Mouse (Mus musculus): ENCODE measurements at regions not wholly inside any gene's neighbourhood (a gene's known extent, or its start where the extent isn't known, plus 50 kb on each side); places are given as distances from the start of the nearest gene placed in this dataset.

GRCm38 (mm10) chr15:103094457-103094856 is 72.4 kb downstream of the Smug1 start:
- no peak for TF ChIP-seq CTCF (IDR thresholded peaks at IDR 0.05; ENCODE audit: low read depth)
- no peak for TF ChIP-seq EP300 (optimal IDR thresholded peaks at IDR 0.05)

All from stomach, postnatal 0 days (tissue).